Mouse (Mus musculus): ENCODE results near the gene Ptpn12. TPM values are rescaled to one million over a fixed set of nuclear protein-coding genes. Genes with fewer than 3 reads are reported as not detected.

Ptpn12 gene
- total RNA-seq, 2 experiments from 2014 or later: 38.1 to 38.8 TPM

Other genes with a start within 250 kb of the Ptpn12 start
- gene Phtf2, start 173.8 kb downstream of the Ptpn12 start, total RNA-seq (2021): 10 to 100 TPM; 18.8 to 20.1 TPM
- gene Tmem60, start 173.7 kb downstream of the Ptpn12 start, total RNA-seq (2021): 10 to 100 TPM; 23.1 to 23.9 TPM
- gene Rsbn1l, start 99.5 kb downstream of the Ptpn12 start, total RNA-seq (2021): 10 to 100 TPM; 16.3 to 16.4 TPM
- gene Gsap, start 130.3 kb upstream of the Ptpn12 start, total RNA-seq (2021): 1 to 10 TPM; 3.6 to 4.4 TPM

Data from left cerebral cortex, postnatal 25 days (tissue).